19 mouse cellular contexts compared by ENCODE assay signal in the genomic region with DNA sequence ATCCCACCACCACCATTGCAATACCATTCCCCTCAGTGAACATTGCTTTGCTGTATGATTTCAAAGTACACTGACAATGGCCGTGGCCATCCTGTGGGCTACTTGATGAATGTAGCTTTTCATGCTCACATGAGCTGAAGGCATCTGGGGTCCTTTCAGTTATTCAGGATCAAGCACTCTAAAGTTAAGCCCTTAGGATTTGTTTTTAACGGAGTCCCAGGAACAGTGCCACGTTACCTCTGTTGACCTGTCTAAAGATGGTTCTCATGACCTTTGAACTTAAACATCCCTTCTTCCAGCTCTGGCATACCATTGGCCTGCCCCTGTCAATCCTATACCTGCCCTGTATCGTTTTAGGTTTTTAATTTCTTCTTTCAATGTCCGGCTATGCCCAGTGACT.
"Had no signal": no experiment of that assay in that cellular context is flagged by ENCODE, and none has a peak within 500 bp of the region (broad histone marks: within the 10 kb centered on the region; RNA-seq: fewer than 3 reads in every experiment).

No protein-coding gene starts in this region.

- H3K27ac ChIP-seq: heart, adult 2 months; hindbrain, embryonic 13.5 days; hindbrain, embryonic 15.5 days; hindbrain, postnatal 0 days; kidney, embryonic 15.5 days; limb, embryonic 13.5 days; limb, embryonic 15.5 days; liver, embryonic 13.5 days; liver, embryonic 15.5 days had no signal

- H3K9me3 ChIP-seq: heart, embryonic 12.5 days; hindbrain, embryonic 13.5 days; hindbrain, embryonic 15.5 days; kidney, embryonic 15.5 days; limb, embryonic 13.5 days; limb, embryonic 15.5 days; liver, embryonic 13.5 days; liver, embryonic 15.5 days had no signal

- H3K4me3 ChIP-seq: heart, adult 2 months; heart, embryonic 12.5 days; hindbrain, embryonic 13.5 days; hindbrain, embryonic 15.5 days; kidney, embryonic 15.5 days; limb, embryonic 13.5 days; limb, embryonic 15.5 days; liver, embryonic 13.5 days; liver, embryonic 15.5 days had no signal

- H3K36me3 ChIP-seq: heart, embryonic 12.5 days; hindbrain, embryonic 13.5 days; hindbrain, embryonic 15.5 days; kidney, embryonic 15.5 days; limb, embryonic 13.5 days; limb, embryonic 15.5 days; liver, embryonic 13.5 days; liver, embryonic 15.5 days had no signal

- H3K27me3 ChIP-seq: heart, embryonic 12.5 days; hindbrain, embryonic 13.5 days; kidney, embryonic 15.5 days; limb, embryonic 13.5 days; limb, embryonic 15.5 days; liver, embryonic 13.5 days; liver, embryonic 15.5 days had no signal

- H3K4me1 ChIP-seq: heart, embryonic 12.5 days; hindbrain, embryonic 13.5 days; hindbrain, embryonic 15.5 days; limb, embryonic 13.5 days; limb, embryonic 15.5 days; liver, embryonic 13.5 days; liver, embryonic 15.5 days had no signal

- DNase-seq: forebrain, postnatal 0 days; gastrocnemius, postnatal 14 days; gastrocnemius, postnatal 36 days; heart, adult 2 months; heart, postnatal 10 days; heart, postnatal 36 days; layer of hippocampus, adult 9-11 months; layer of hippocampus, postnatal 36 days; left cerebral cortex, postnatal 4 days; liver, embryonic 13.5 days; lung, adult 18-20 months had no signal
